Mouse (Mus musculus): Measurements from ENCODE around the gene Pvr. TPM values are rescaled to one million over a fixed set of nuclear protein-coding genes. Genes with fewer than 3 reads are reported as not detected.

The Pvr gene
- total and polyA plus RNA-seq, 2 experiments = 5.1 to 6.8 TPM

DNA sequence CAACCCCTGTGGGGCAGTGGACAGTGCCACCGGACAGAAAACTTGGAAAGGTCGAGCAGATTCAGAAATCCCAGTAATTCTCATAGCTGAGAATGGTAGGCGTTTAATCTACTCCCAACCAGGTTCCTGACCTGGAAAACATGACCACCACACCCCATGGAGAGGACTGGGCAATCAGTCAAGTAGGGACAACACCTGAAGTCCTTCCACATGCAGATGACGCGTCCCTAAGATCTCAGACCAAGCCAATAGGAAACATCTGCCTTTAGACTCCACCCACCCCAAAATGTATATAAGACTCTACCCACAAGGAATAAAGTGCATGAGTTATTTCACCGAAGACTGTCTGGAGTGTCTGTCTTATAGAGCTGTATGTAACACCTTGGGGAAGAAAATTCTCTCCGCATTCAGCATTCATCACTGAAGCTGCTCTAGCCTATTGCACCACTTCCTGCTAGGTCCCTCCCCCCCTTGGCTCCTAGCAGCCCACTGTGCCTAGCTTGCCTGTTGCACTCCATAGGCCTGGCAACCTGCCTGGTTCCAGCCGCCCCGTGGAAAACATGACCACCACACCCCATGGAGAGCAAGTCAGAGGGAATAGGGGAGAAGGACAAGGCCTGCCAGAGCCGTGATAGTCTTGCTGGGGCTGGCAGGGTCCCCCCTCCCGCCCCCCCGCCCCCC is 18.7 kb upstream of the Pvr start:
- Histone ChIP-seq H3K9ac (ENCODE audit: low read depth, low read length) (no peak overlapping the region), H3K79me2 (ENCODE audit: control insufficient read depth, insufficient read depth, low read length) (no peaks in the 10 kb centered on the region), H3K4me3 (ENCODE audit: insufficient read depth, low read depth, low read length) (no peak overlapping the region), H3K27ac (replicated peaks; ENCODE audit: insufficient read depth, low read depth, low read length) (no peak overlapping the region), H3K27me3 (ENCODE audit: control insufficient read depth, insufficient read depth, low read length) (no peaks in the 10 kb centered on the region), H3K36me3 (ENCODE audit: control insufficient read depth, insufficient read depth, low read length) (no peaks in the 10 kb centered on the region), H3K4me1 (ENCODE audit: control insufficient read depth, insufficient read depth, low read length) (no peaks in the 10 kb centered on the region)
- 45% methylated on average over 11 of the region's 12 CpGs for WGBS
- DNase-seq (ENCODE audit: extremely low read depth, low read depth, low spot score) = no peak
- no peak for TF ChIP-seq CTCF (IDR thresholded peaks at IDR 0.05; ENCODE audit: low read depth, low read length)
- no peak for TF ChIP-seq POLR2A (IDR thresholded peaks at IDR 0.05; ENCODE audit: extremely low read depth, insufficient read depth, low read length)

DNA sequence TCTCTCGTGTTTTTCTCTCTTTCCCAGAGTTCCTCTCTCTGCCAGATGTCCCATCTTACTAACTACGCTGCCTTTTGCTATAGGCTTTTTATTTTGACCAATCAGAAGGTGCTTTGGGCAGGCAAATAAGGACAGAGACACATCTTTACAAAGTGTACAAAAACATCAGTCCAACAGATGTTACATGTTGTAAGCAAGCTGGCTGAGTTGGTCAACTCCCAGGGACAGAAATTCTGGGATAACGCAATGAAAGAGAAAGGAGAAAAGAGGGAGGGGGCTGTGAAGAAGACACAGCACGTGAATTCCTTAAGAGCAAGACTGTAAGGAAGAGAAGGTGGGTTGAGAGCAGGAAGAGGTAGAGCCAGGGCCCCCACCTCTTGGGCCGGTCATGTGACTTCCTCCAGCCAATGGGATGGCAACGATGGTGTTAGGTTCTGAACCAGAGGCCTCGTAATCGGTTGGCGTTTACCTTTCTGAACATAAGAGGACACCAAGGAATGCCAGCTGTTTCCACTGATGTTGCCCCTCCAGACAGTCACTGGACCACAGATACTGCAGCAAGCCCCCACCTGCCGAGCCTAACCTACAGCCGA is 16.4 kb upstream of the Pvr start:
- WGBS = 80% methylated on average over 11 of the region's 11 CpGs
- TF ChIP-seq CTCF (IDR thresholded peaks at IDR 0.05; ENCODE audit: low read depth, low read length) = no peak
- no peak for TF ChIP-seq POLR2A (IDR thresholded peaks at IDR 0.05; ENCODE audit: extremely low read depth, insufficient read depth, low read length)
- Histone ChIP-seq H3K27me3 (ENCODE audit: control insufficient read depth, insufficient read depth, low read length) (no peaks in the 10 kb centered on the region), H3K4me3 (ENCODE audit: insufficient read depth, low read depth, low read length) (no peak overlapping the region), H3K9ac (ENCODE audit: low read depth, low read length) (no peak overlapping the region), H3K4me1 (ENCODE audit: control insufficient read depth, insufficient read depth, low read length) (no peaks in the 10 kb centered on the region), H3K27ac (replicated peaks; ENCODE audit: insufficient read depth, low read depth, low read length) (no peak overlapping the region), H3K36me3 (ENCODE audit: control insufficient read depth, insufficient read depth, low read length) (no peaks in the 10 kb centered on the region), H3K79me2 (ENCODE audit: control insufficient read depth, insufficient read depth, low read length) (no peaks in the 10 kb centered on the region)
- DNase-seq (ENCODE audit: extremely low read depth, low read depth, low spot score) = no peak

DNA sequence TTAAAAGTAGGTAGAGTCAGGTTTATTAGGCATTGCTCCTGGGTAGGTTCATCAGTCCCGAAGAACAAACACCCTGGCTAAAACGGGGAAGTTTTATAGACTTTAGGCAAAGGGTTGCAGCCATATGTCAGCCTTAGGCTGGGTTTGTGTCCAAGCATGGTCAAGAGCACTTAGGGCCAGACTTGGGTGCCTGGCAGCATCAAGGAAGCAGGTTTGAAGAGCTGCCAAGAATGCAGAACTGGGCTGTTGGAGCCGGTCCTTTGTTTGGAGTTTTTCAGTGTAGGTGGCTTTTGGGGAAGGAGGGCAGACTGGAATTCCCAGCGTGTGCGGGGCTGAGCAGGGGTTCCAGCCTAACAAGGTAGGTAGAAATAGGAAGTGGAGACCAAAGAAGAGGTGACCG is 15.0 kb upstream of the Pvr start:
- 64% methylated on average over 6 of the region's 6 CpGs for WGBS
- H3K9ac ChIP-seq (ENCODE audit: low read depth, low read length) = no peak overlapping the region
- H3K27ac ChIP-seq (replicated peaks; ENCODE audit: insufficient read depth, low read depth, low read length) = peak overlapping the region; percentile 27; the same call in 1 of the 2 replicates
- no peaks in the 10 kb centered on the region for H3K27me3 ChIP-seq (ENCODE audit: control insufficient read depth, insufficient read depth, low read length)
- H3K36me3 ChIP-seq (ENCODE audit: control insufficient read depth, insufficient read depth, low read length) = no peaks in the 10 kb centered on the region
- 0 out of 2 replicates have a peak, but pooled peaks cover 2% of the 10 kb centered on the region for H3K4me1 ChIP-seq (ENCODE audit: control insufficient read depth, insufficient read depth, low read length)
- no peak overlapping the region for H3K4me3 ChIP-seq (ENCODE audit: insufficient read depth, low read depth, low read length)
- no peak for DNase-seq (ENCODE audit: extremely low read depth, low read depth, low spot score)
- TF ChIP-seq CTCF (IDR thresholded peaks at IDR 0.05; ENCODE audit: low read depth, low read length) (no peak), POLR2A (IDR thresholded peaks at IDR 0.05; ENCODE audit: extremely low read depth, insufficient read depth, low read length) (no peak)
- H3K79me2 ChIP-seq (ENCODE audit: control insufficient read depth, insufficient read depth, low read length) = no peaks in the 10 kb centered on the region

DNA sequence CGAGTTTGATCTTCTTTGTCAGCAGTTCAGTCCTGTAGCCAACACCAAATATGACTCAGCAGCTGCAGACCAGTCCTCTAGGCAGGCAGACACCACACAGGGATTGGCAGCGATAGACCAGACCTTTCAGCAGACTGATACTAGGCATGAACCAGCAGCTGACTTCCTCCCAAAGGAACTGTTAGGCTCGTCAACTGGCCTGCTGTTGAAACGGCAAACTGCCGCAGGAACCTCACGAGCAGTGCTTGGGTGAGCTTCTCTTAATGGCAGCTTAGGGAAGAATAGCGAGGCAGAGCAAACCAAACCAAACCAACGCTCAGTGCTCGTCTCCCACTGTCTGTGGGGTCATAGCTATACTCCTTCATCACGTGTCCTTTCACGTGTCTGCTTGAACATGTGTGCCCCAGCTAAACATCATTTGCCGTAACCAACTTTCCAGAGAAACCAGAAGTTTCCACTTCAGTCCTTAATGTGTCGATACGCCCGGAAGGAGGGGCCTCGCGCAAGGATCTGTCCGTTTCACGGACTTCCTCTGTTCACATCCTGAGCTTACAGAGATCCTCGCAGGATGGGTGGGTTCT is 14.3 kb upstream of the Pvr start:
- Histone ChIP-seq H3K36me3 (ENCODE audit: control insufficient read depth, insufficient read depth, low read length) (no peaks in the 10 kb centered on the region), H3K4me3 (ENCODE audit: insufficient read depth, low read depth, low read length) (no peak overlapping the region), H3K27me3 (ENCODE audit: control insufficient read depth, insufficient read depth, low read length) (no peaks in the 10 kb centered on the region), H3K79me2 (ENCODE audit: control insufficient read depth, insufficient read depth, low read length) (no peaks in the 10 kb centered on the region), H3K9ac (ENCODE audit: low read depth, low read length) (no peak overlapping the region), H3K4me1 (ENCODE audit: control insufficient read depth, insufficient read depth, low read length) (0 out of 2 replicates have a peak, but pooled peaks cover 2% of the 10 kb centered on the region), H3K27ac (replicated peaks; ENCODE audit: insufficient read depth, low read depth, low read length) (peak overlapping the region; percentile 27)
- 70% methylated on average over 20 of the region's 20 CpGs for WGBS
- DNase-seq (ENCODE audit: extremely low read depth, low read depth, low spot score) = no peak
- TF ChIP-seq CTCF (IDR thresholded peaks at IDR 0.05; ENCODE audit: low read depth, low read length) (no peak), POLR2A (IDR thresholded peaks at IDR 0.05; ENCODE audit: extremely low read depth, insufficient read depth, low read length) (no peak)

DNA sequence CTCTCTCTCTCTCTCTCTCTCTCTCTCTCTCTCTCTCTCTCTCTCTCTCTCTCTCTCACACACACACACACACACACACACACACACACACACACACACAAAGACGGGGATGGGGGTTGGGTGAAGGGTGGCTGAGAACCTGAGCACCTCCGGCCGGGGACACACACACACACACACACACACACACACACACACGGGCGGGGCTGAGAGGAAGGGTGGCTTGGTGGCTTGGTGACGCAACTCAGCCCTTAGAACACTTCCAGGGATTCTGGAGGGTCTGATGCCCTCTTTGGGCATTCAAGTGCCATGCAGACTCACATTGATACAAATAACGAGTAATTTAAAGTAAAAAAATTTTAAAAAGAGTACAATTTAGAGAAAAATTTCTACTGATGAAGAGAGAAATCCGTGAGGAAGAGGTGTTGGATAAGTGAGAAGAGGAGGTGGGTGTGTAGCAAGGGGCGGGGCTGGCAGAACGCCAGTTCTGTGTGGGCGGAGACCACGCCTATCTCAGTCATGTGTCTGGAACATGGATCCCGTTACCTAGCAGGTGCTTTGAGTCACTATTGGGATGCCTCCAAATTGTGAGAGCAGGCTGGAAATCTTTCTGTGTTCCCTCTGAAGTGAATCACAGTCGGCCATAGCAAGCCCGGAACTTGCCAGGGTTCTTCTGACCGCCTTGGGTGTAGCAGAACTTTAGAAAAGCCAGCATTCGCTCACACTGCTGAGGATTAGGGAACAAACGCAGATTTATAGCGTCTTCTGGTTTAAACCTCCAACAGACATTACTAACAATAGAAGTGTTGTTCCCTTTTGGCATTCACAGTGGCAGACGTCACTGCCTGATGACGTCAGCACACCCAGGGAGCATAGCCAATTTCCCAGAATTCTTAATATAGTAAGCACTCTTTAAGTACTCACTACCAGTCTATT is 12.2 kb upstream of the Pvr start:
- Histone ChIP-seq H3K4me3 (ENCODE audit: insufficient read depth, low read depth, low read length) (no peak overlapping the region), H3K27ac (replicated peaks; ENCODE audit: insufficient read depth, low read depth, low read length) (0 out of 2 replicates have a peak overlapping the region, but pooled peaks have one; percentile 11), H3K27me3 (ENCODE audit: control insufficient read depth, insufficient read depth, low read length) (no peaks in the 10 kb centered on the region), H3K79me2 (ENCODE audit: control insufficient read depth, insufficient read depth, low read length) (no peaks in the 10 kb centered on the region), H3K9ac (ENCODE audit: low read depth, low read length) (no peak overlapping the region), H3K36me3 (ENCODE audit: control insufficient read depth, insufficient read depth, low read length) (no peaks in the 10 kb centered on the region), H3K4me1 (ENCODE audit: control insufficient read depth, insufficient read depth, low read length) (0 out of 2 replicates have a peak, but pooled peaks cover 2% of the 10 kb centered on the region)
- peak; percentile 70 for DNase-seq (ENCODE audit: extremely low read depth, low read depth, low spot score)
- TF ChIP-seq POLR2A (IDR thresholded peaks at IDR 0.05; ENCODE audit: extremely low read depth, insufficient read depth, low read length) (no peak), CTCF (IDR thresholded peaks at IDR 0.05; ENCODE audit: low read depth, low read length) (no peak)
- WGBS = 18% methylated on average over 21 of the region's 21 CpGs
